Mouse (Mus musculus) hindbrain, embryonic 15.5 days (tissue): Measurements from ENCODE around the gene Pnmt. TPM values are rescaled to one million over a fixed set of nuclear protein-coding genes. Genes with fewer than 3 reads are reported as not detected.

ENCODE experiments used
- ATAC-seq: fragments of 200-750 bp; cut with Nextera tagmentation; 2 replicates; pipeline ENCODE4 v1.8.0; 2017; ENCODE audit warnings: low read depth, moderate number of reproducible peaks, moderate TSS enrichment; ENCODE audit not compliant: low FRiP score
- H3K27ac ChIP-seq: fragments of 300-500 bp; sonication (generic); replicated peaks from 2 replicates; pipeline ENCODE4 v1.5.1; 2015; ENCODE audit warnings: mild to moderate bottlenecking, inconsistent platforms
- H3K27me3 ChIP-seq: fragments of 300-500 bp; sonication (generic); 2 replicates; pipeline ENCODE4 v1.6.1; 2015; ENCODE audit warnings: control low read depth, inconsistent platforms
- H3K36me3 ChIP-seq: fragments of 300-500 bp; sonication (generic); 2 replicates; pipeline ENCODE4 v1.6.1; 2015; ENCODE audit warnings: control low read depth, inconsistent platforms
- H3K4me1 ChIP-seq: fragments of 300-500 bp; sonication (generic); replicated peaks from 2 replicates; pipeline ENCODE4 v1.6.1; 2015; ENCODE audit warnings: control low read depth, inconsistent platforms
- H3K4me2 ChIP-seq: fragments of 300-500 bp; sonication (generic); 2 replicates; pipeline ENCODE4 v1.6.1; 2015; ENCODE audit warnings: moderate library complexity, mild to moderate bottlenecking, inconsistent platforms
- H3K4me3 ChIP-seq: fragments of 300-500 bp; sonication (generic); 2 replicates; pipeline ENCODE4 v1.5.1; 2015; ENCODE audit warnings: mild to moderate bottlenecking, inconsistent platforms
- H3K9ac ChIP-seq: fragments of 300-500 bp; sonication (generic); 2 replicates; pipeline ENCODE4 v1.6.1; 2015; ENCODE audit warnings: inconsistent platforms
- H3K9me3 ChIP-seq: fragments of 300-500 bp; sonication (generic); 2 replicates; pipeline ENCODE4 v1.6.1; 2016; ENCODE audit warnings: control low read depth, inconsistent platforms
- WGBS: fragments of 180-500 bp; shearing (Covaris S2); methylation state at CpG from one replicate; pipeline ENCODE4 v1.1.7; 2015; 5-methylcytosine and 5-hydroxymethylcytosine counted together
- polyA plus RNA-seq: library from polyadenylated mRNA; unstranded; fragments of >200 nt; fragmentation: Nextera tagmentation; extraction: Ambion mirVana; gene quantifications from 2 replicates; pipeline ENCODE4 v1.2.1, GENCODE M21; 2015

Pnmt gene
- polyA plus RNA-seq, 1 experiment from 2014 or later: 3.7 TPM

DNA sequence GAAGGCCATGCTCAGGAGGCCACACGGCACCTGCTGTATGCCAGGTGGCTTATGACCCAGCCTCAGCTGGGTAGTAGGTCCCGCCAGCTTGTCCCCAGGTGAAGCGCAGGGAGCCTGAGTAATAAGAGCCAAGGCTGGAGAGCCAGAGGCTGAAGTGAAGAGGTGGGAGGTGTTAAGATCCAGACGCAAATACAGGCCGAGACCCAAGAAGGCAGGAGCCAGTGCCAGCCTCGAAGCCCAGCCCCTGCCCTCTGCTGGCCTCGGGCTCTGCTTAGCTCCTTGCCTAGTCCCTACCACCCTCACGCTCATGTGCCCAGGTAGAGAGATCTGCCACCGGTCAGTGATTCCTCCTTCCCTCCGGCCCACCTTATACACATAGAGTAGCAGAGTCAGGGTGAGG lies 2.0 kb downstream of the Pnmt start:
- H3K4me2 ChIP-seq: no peak overlapping the region

DNA sequence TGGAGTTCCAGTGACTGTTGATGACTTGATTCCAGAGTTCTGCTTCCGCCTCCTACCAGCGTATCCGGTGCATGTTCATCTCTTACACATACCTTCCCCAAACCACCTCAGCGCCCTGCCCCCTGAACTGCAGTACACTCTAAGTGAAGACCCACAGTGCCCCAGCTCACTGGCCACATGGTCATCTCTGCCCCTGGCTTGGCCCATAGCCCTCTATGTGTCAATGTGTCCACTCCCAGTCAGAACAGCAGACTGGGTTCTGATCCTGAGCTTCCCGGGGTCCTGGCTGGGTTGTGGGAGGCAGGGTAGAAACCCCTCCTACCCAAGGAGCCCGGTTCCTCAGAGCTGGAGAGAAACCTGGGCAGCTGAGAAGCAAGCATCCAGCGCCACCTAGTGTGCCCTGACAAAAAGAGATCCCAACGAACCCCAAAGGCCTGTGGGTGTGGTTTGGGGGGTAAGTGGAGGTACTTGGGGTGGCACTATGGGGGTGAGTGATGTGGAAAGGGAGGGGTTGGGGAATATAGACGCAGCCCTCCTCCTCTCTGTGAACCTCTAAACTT lies 3.1 kb downstream of the Pnmt start:
- H3K9ac ChIP-seq: no peak overlapping the region
- ATAC-seq: no peak
- H3K4me3 ChIP-seq: no peak overlapping the region
- no peak overlapping the region for H3K27ac ChIP-seq
- no peaks in the 10 kb centered on the region for H3K9me3 ChIP-seq
- H3K4me1 ChIP-seq: peaks cover 8% of the 10 kb centered on the region
- WGBS: 23% methylated on average over 9 of the region's 9 CpGs
- H3K36me3 ChIP-seq: no peaks in the 10 kb centered on the region
- H3K4me2 ChIP-seq: no peak overlapping the region
- peaks cover 34% of the 10 kb centered on the region for H3K27me3 ChIP-seq

More for the DNA sequence above, 2.0 kb downstream of the Pnmt start:
- Histone ChIP-seq H3K27me3 (peaks cover 34% of the 10 kb centered on the region), H3K4me3 (no peak overlapping the region), H3K27ac (no peak overlapping the region), H3K9ac (no peak overlapping the region), H3K36me3 (no peaks in the 10 kb centered on the region), H3K4me1 (peaks cover 4% of the 10 kb centered on the region; the same call in 1 of the 2 replicates), H3K9me3 (no peaks in the 10 kb centered on the region)
- ATAC-seq: no peak
- WGBS: 76% methylated on average over 10 of the region's 10 CpGs

DNA sequence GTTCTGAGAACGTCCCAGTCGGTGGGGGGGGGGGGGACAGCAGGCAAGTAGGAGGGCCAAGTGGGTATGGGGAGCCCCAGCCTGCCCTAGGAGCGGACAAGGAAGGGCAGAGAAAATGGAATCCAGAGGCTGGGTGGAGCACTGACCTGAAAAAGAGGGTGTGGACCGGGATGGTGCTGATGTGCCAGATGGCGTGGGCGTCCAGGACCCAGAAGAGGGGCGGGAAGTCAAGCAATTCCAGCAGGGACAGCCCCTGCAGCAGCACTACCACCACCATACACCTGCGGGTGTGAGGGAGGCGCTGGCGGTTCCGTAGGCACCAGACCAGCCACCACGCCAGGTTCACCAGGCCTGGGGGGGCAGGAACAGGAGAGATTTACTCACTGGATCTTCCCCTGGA lies 3.9 kb downstream of the Pnmt start:
- H3K4me3 ChIP-seq: no peak overlapping the region
- peaks cover 8% of the 10 kb centered on the region for H3K4me1 ChIP-seq
- H3K27ac ChIP-seq: no peak overlapping the region
- peaks cover 34% of the 10 kb centered on the region for H3K27me3 ChIP-seq
- no peak overlapping the region for H3K9ac ChIP-seq
- WGBS: 73% methylated on average over 12 of the region's 12 CpGs
- no peaks in the 10 kb centered on the region for H3K9me3 ChIP-seq
- no peak for ATAC-seq
- H3K36me3 ChIP-seq: no peaks in the 10 kb centered on the region
- H3K4me2 ChIP-seq: no peak overlapping the region

DNA sequence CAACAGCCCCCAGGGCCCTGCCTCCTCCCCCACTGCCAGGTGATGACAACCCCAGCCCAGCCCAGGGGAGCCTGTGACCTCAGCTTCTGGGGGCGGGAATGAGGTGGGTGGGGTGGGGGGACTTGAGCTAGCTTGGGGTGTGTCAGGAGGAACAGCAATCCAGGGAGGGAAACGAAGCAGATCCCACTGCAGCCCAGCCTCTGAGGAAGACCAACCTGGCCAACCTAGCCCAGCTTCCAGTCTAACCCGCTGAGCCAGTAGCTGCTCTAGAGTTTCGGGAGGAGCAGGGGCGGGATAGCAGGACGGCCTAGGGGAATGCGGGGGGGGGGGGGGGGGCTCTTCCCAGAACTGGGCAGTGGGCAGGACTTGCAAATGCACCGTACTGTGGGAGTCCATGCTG lies 5.8 kb downstream of the Pnmt start:
- H3K9me3 ChIP-seq: no peaks in the 10 kb centered on the region
- WGBS: 20% methylated on average over 7 of the region's 8 CpGs
- H3K9ac ChIP-seq: no peak overlapping the region
- no peak overlapping the region for H3K4me3 ChIP-seq
- no peak overlapping the region for H3K4me2 ChIP-seq
- H3K36me3 ChIP-seq: no peaks in the 10 kb centered on the region
- no peak overlapping the region for H3K27ac ChIP-seq
- ATAC-seq: no peak
- H3K27me3 ChIP-seq: peaks cover 27% of the 10 kb centered on the region
- peaks cover 5% of the 10 kb centered on the region for H3K4me1 ChIP-seq

DNA sequence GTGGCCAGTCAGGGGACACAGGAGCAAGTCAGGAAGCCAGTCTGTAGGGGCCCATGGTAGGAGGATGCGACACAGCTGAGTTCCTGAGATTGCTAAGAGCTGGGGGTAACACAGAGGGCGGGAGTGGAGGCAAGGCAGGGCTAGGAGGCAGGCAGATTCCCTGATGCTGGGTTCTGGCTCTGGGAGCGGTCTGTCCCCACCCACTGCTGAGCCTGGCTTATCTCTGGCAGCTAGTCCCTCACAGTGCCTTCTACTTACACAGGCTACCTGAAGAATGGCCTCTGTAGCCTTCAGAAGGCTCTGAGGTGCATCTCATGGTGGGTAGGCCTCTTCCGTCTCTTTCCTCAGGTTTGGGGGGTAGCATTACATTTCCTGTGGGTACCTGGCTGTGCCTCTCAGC lies 6.4 kb downstream of the Pnmt start:
- H3K4me3 ChIP-seq: no peak overlapping the region
- no peaks in the 10 kb centered on the region for H3K36me3 ChIP-seq
- no peak overlapping the region for H3K4me2 ChIP-seq
- no peak overlapping the region for H3K9ac ChIP-seq
- no peak overlapping the region for H3K27ac ChIP-seq
- no peaks in the 10 kb centered on the region for H3K9me3 ChIP-seq
- peaks cover 21% of the 10 kb centered on the region for H3K27me3 ChIP-seq
- H3K4me1 ChIP-seq: peaks cover 5% of the 10 kb centered on the region
- WGBS: 58% methylated on average over 4 of the region's 4 CpGs
- ATAC-seq: no peak

DNA sequence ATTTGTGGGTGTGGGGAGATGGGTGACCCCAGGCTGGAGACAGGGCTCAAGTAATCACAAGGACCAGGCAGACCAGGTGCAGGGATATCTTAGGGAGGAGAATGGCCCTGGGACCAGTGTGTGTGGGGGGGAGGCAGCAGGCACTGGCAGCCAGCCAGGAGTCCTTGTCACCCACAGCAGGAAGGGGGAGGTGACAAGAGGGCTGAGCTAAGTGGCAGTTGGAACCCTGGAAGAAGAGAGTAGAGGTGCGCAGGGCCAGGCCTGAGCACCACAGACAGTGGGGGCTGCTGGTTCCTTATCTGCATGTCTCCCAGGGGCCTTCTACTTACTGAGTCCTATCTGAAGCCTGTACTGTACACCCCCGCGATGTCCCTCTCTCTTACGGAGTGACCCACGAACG lies 7.1 kb downstream of the Pnmt start:
- H3K9ac ChIP-seq: no peak overlapping the region
- peaks cover 16% of the 10 kb centered on the region for H3K27me3 ChIP-seq
- H3K27ac ChIP-seq: no peak overlapping the region
- peaks cover 5% of the 10 kb centered on the region for H3K4me1 ChIP-seq
- H3K4me2 ChIP-seq: no peak overlapping the region
- ATAC-seq: no peak
- H3K36me3 ChIP-seq: no peaks in the 10 kb centered on the region
- no peaks in the 10 kb centered on the region for H3K9me3 ChIP-seq
- no peak overlapping the region for H3K4me3 ChIP-seq
- WGBS: 72% methylated on average over 6 of the region's 6 CpGs

DNA sequence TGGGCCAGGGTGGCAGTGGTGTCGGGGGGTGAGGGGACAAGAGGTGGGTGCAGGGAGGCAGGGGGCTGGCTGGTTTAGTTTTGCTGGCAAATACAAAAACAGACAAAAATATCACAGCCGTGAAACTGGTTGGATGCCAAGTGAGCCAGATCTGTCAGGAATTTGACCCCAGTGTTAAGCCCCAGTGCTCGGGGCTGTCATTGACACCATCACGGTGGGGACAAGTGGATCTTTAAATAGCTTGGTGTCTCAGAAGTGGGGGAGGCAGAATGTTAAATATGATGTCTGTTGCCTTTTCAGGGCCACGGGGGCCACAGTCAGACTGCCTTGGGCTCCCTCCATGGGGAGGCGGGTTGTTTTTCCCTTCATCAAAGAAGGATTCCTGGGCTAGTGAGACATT lies 8.1 kb downstream of the Pnmt start:
- H3K4me1 ChIP-seq: peaks cover 5% of the 10 kb centered on the region
- H3K9ac ChIP-seq: no peak overlapping the region
- H3K4me3 ChIP-seq: no peak overlapping the region
- H3K27ac ChIP-seq: no peak overlapping the region
- H3K9me3 ChIP-seq: no peaks in the 10 kb centered on the region
- 52% methylated on average over 6 of the region's 6 CpGs for WGBS
- no peaks in the 10 kb centered on the region for H3K36me3 ChIP-seq
- H3K4me2 ChIP-seq: no peak overlapping the region
- no peak for ATAC-seq
- peaks cover 6% of the 10 kb centered on the region; the same call in 1 of the 2 replicates for H3K27me3 ChIP-seq

DNA sequence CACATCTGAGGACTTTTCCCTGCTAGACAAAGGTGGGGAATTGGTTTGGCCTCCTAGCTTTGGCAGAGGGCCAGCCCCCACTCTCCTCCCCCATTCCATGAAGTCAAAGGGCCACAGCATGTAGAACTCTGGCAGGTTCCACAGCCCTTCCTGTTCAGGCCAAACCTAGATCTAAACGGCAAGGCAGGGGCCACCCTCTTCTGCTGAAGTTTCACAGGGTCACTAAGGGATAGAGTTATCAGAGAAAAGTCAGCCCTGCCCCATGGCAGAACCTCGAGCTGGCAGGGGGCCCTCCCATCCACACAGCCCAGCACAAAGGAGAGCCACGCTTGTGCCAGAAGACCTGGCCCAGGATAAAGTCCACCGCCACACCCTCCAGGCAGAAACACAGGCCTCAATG lies 8.8 kb downstream of the Pnmt start:
- H3K27me3 ChIP-seq: peaks cover 3% of the 10 kb centered on the region; the same call in 1 of the 2 replicates
- no peak overlapping the region for H3K9ac ChIP-seq
- peaks cover 11% of the 10 kb centered on the region for H3K4me1 ChIP-seq
- no peak overlapping the region for H3K4me2 ChIP-seq
- H3K36me3 ChIP-seq: no peaks in the 10 kb centered on the region
- WGBS: 59% methylated on average over 4 of the region's 4 CpGs
- no peak for ATAC-seq
- no peak overlapping the region for H3K27ac ChIP-seq
- no peaks in the 10 kb centered on the region for H3K9me3 ChIP-seq
- no peak overlapping the region for H3K4me3 ChIP-seq

DNA sequence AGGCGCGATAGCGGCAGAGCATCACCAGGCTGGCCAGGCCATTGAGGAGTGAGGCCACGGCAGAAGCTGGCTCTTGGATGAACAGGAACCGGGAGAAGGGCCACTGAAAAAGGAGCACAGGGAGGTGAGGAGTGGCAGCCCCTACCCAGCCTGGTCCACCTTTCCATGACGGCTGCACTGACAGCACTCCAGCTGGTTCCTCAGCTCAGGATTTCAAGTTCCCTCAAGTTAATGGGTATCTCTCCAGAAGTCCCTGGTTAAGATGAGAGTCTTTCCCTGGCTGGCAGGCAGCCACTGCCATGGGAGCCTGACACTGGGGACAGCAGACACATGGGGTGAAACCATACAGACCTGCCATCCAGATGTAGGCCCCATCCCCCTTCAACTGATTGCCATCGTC lies 11.7 kb downstream of the Pnmt start:
- no peaks in the 10 kb centered on the region for H3K36me3 ChIP-seq
- no peaks in the 10 kb centered on the region for H3K9me3 ChIP-seq
- ATAC-seq: no peak
- H3K4me2 ChIP-seq: no peak overlapping the region
- H3K9ac ChIP-seq: no peak overlapping the region
- H3K27me3 ChIP-seq: no peaks in the 10 kb centered on the region
- H3K4me3 ChIP-seq: no peak overlapping the region
- no peak overlapping the region for H3K27ac ChIP-seq
- 94% methylated on average over 7 of the region's 7 CpGs for WGBS
- H3K4me1 ChIP-seq: peaks cover 17% of the 10 kb centered on the region

DNA sequence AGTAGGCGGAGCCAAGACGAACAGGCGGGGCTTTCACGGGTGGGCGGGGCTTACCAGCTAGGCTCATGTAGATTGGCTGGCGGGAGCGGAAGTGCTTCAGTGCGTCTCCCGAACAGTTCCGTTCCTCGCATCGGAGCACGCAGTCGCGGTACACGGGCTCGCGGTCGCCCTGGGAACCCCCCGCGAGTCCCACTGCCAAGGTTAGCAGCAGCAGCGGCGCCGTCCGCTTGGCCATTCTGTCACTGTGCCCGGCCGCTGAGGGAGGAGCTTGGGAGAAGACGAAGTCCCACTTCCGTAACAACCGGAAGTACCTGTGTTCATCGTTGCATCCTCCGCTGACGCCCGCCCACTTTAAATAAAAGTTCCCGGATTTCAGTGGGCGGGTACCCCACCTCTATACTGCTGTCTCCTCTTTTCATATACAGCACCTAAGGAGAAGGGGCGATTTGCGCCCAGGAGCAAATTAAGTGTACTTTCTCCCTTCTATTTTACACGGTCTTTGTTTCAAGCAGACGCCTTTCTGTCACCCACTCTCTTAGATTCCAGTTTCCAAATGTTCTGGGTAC lies 14.0 kb downstream of the Pnmt start, which contains the start of gene Pgap3:
Pgap3 (minus strand) TSS at position 330 of the 566 bp plus-strand sequence.
- Histone ChIP-seq H3K4me1 (peaks cover 12% of the 10 kb centered on the region), H3K9me3 (no peaks in the 10 kb centered on the region), H3K27ac (peak within 1 kb of the TSS; percentile 95), H3K27me3 (no peaks in the 10 kb centered on the region), H3K36me3 (no peaks in the 10 kb centered on the region), H3K9ac (peak within 1 kb of the TSS; percentile 66), H3K4me3 (peak within 1 kb of the TSS; percentile 66), H3K4me2 (peak within 1 kb of the TSS; percentile 69)
- ATAC-seq: peak; percentile 97
- 0% methylated on average over 40 of the region's 40 CpGs for WGBS

DNA sequence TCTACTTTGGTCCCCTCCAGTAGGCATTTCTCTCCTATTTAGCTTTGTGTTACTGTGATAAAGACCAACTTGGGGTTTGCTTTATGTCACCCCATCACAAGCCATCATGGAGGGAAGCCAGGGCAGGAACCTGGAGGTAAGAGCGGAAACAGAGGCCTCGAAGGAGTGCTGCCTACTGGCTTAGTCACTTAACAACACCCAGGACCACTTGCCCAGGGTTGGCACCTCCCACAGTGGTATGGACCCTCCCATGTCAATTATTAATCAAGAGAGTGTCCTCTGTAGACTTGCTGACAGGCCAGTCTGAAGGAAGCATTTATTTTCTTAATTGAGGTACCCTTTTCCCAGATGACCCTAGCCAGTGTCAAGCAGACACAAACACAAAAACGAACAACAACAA lies 14.6 kb downstream of the Pnmt start:
- ATAC-seq: no peak
- Histone ChIP-seq H3K4me1 (peaks cover 12% of the 10 kb centered on the region), H3K36me3 (no peaks in the 10 kb centered on the region), H3K9ac (peak overlapping the region; percentile 66), H3K9me3 (no peaks in the 10 kb centered on the region), H3K4me3 (peak overlapping the region; percentile 66), H3K27ac (peak overlapping the region; percentile 95), H3K27me3 (no peaks in the 10 kb centered on the region), H3K4me2 (peak overlapping the region; percentile 69)
- 60% methylated on average over 3 of the region's 3 CpGs for WGBS

DNA sequence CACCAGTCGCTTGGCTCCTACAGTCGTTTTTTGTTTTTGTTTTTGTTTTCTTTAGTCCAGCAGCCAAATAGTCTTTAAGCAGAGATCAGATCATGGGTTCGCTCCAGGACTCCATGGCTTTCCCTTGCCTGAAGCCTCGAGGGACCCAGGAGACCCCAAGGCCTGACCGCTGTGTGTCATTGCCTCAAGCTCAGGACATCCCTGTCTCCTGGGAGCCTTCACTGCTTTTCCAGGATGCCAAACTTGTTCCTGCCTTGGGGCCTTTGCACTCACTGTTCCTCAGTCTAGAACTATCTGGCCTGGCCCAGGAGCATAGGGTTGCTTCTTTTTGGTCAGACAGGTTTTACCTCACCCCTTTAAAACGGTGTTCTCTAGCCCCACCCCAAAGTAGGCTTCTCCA lies 20.4 kb downstream of the Pnmt start:
- no peak overlapping the region for H3K4me2 ChIP-seq
- no peak overlapping the region for H3K27ac ChIP-seq
- ATAC-seq: no peak
- H3K9me3 ChIP-seq: no peaks in the 10 kb centered on the region
- H3K27me3 ChIP-seq: peaks cover 15% of the 10 kb centered on the region
- 77% methylated on average over 6 of the region's 6 CpGs for whole genome bisulfite sequencing
- H3K36me3 ChIP-seq: no peaks in the 10 kb centered on the region
- no peaks in the 10 kb centered on the region for H3K4me1 ChIP-seq
- no peak overlapping the region for H3K4me3 ChIP-seq
- H3K9ac ChIP-seq: no peak overlapping the region

DNA sequence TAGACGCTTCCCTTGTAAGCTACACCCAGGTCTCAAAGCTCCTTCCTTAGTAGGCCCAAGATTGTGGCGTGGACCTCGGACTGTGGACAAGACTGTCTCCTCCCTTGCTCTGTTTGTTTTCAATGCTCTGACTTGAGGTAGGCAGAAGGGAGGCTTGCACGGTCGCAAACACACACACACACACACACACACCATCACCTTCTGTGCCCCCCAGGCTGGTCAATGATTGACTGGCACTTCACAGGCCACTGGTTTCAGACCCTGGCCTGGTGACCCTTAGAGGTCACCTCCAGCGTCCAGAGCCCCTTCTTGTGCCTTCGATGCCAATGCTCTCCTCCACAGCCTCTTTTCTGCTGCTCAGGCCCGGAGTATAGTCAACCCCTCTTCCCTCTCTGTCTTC lies 22.6 kb downstream of the Pnmt start:
- peak; percentile 17; the same call in 1 of the 2 replicates for ATAC-seq
- Histone ChIP-seq H3K4me1 (peaks cover 19% of the 10 kb centered on the region), H3K27me3 (peaks cover 29% of the 10 kb centered on the region), H3K9me3 (no peaks in the 10 kb centered on the region), H3K4me2 (0 out of 2 replicates have a peak overlapping the region, but pooled peaks have one; percentile 13), H3K36me3 (no peaks in the 10 kb centered on the region), H3K4me3 (no peak overlapping the region), H3K9ac (no peak overlapping the region), H3K27ac (0 out of 2 replicates have a peak overlapping the region, but pooled peaks have one; percentile 51)
- WGBS: 32% methylated on average over 8 of the region's 8 CpGs
